Mouse (Mus musculus) mesoderm, embryonic 11.5 days (tissue): Measurements from ENCODE around the gene Pglyrp2.

ENCODE experiments used
- DNase-seq: peaks from one replicate; pipeline ENCODE4 v3.0.0-alpha.2; 2012; ENCODE audit warnings: low read depth, low spot score

Pglyrp2 gene

GRCm38 (mm10) chr17:32402011-32402778, 21.8 kb downstream of the Pglyrp2 start:
- no peak for DNase-seq

- no peak for DNase-seq
These were observed 27.7 kb downstream of the Pglyrp2 start for GRCm38 (mm10) chr17:32396266-32396665.

GRCm38 (mm10) chr17:32393944-32394343, 30.0 kb downstream of the Pglyrp2 start:
- no peak for DNase-seq

GRCm38 (mm10) chr17:32389101-32389659, 34.8 kb downstream of the Pglyrp2 start, which contains the start of gene Wiz:
Gene Wiz (minus strand): TSS chr17:32389439.
- peak; percentile 91 for DNase-seq

- DNase-seq, result peak; percentile 31
These were observed 35.4 kb downstream of the Pglyrp2 start for GRCm38 (mm10) chr17:32388370-32389100.

GRCm38 (mm10) chr17:32387986-32388369, 36.0 kb downstream of the Pglyrp2 start:
- DNase-seq, result no peak

GRCm38 (mm10) chr17:32386659-32387432, 37.1 kb downstream of the Pglyrp2 start:
- DNase-seq, result no peak

GRCm38 (mm10) chr17:32383661-32384060, 40.3 kb downstream of the Pglyrp2 start:
- DNase-seq, result no peak

GRCm38 (mm10) chr17:32382576-32382975, 41.4 kb downstream of the Pglyrp2 start:
- DNase-seq, result no peak

- no peak for DNase-seq
These were observed 45.2 kb downstream of the Pglyrp2 start for GRCm38 (mm10) chr17:32378786-32379185.

- DNase-seq, result no peak
These were observed 46.8 kb downstream of the Pglyrp2 start for GRCm38 (mm10) chr17:32377137-32377536.

GRCm38 (mm10) chr17:32376475-32376874, 47.5 kb downstream of the Pglyrp2 start:
- no peak for DNase-seq

GRCm38 (mm10) chr17:32368991-32369578, 54.9 kb downstream of the Pglyrp2 start:
- no peak for DNase-seq

- no peak for DNase-seq
These were observed 56.3 kb downstream of the Pglyrp2 start for GRCm38 (mm10) chr17:32367706-32368105.

GRCm38 (mm10) chr17:32365296-32365695, 58.7 kb downstream of the Pglyrp2 start:
- no peak for DNase-seq

GRCm38 (mm10) chr17:32364850-32365249, 59.1 kb downstream of the Pglyrp2 start:
- no peak for DNase-seq

GRCm38 (mm10) chr17:32364331-32364730, 59.6 kb downstream of the Pglyrp2 start:
- peak; percentile 95 for DNase-seq

- no peak for DNase-seq
These were observed 60.1 kb downstream of the Pglyrp2 start for GRCm38 (mm10) chr17:32363821-32364301.

GRCm38 (mm10) chr17:32362686-32363085, 61.3 kb downstream of the Pglyrp2 start:
- no peak for DNase-seq
